In genomic region chr12:54187812-54188600, GRCm38 (mm10) we compare ENCODE assay signal across 9 mouse cellular contexts. TPM values are rescaled to one million over a fixed set of nuclear protein-coding genes. Genes with fewer than 3 reads are reported as not detected.
DNase-seq lines count a peak whose midpoint lies in the region; ATAC-seq lines count a peak whose summit lies in the region.
"Had no signal": no experiment of that assay in that cellular context is flagged by ENCODE, and none has a peak within 500 bp of the region (broad histone marks: within the 10 kb centered on the region; RNA-seq: fewer than 3 reads in every experiment).

No protein-coding gene starts in this region.

- H3K27me3 ChIP-seq in midbrain, embryonic 10.5 days (ENCODE audit: low read depth, poor library complexity, severe bottlenecking), result peaks cover 16% of the 10 kb centered on the region
- no peaks in the 10 kb centered on the region for H3K27me3 ChIP-seq in midbrain, embryonic 15.5 days (replicated peaks)
- no peaks in the 10 kb centered on the region for H3K27me3 ChIP-seq in heart, embryonic 14.5 days (ENCODE audit: control insufficient read depth, insufficient read depth, low read length)

- no peak overlapping the region for H3K4me2 ChIP-seq in midbrain, embryonic 15.5 days
- H3K4me2 ChIP-seq in heart, embryonic 14.5 days (ENCODE audit: low read length), result peak overlapping the region; percentile 12; the same call in 1 of the 2 replicates
- H3K4me2 ChIP-seq: limb, embryonic 13.5 days had no signal

- H3K9ac ChIP-seq in midbrain, embryonic 15.5 days, result no peak overlapping the region
- no peak overlapping the region for H3K9ac ChIP-seq in heart, embryonic 14.5 days (ENCODE audit: low read length)
- H3K9ac ChIP-seq: limb, embryonic 13.5 days had no signal

- no peaks in the 10 kb centered on the region for H3K9me3 ChIP-seq in midbrain, embryonic 10.5 days (replicated peaks)
- no peaks in the 10 kb centered on the region for H3K9me3 ChIP-seq in midbrain, embryonic 15.5 days
- H3K9me3 ChIP-seq in heart, embryonic 14.5 days (ENCODE audit: control insufficient read depth, low read length), result peaks cover 4% of the 10 kb centered on the region; the same call in 1 of the 2 replicates
- H3K9me3 ChIP-seq: limb, embryonic 13.5 days had no signal

- WGBS in midbrain, embryonic 10.5 days, result 84% methylated on average over 17 of the region's 17 CpGs
- 79% methylated on average over 17 of the region's 17 CpGs for WGBS in midbrain, embryonic 15.5 days
- 50% methylated on average over 17 of the region's 17 CpGs for WGBS in heart, embryonic 14.5 days

- no peaks in the 10 kb centered on the region for H3K36me3 ChIP-seq in midbrain, embryonic 10.5 days
- H3K36me3 ChIP-seq in midbrain, embryonic 15.5 days (replicated peaks), result no peaks in the 10 kb centered on the region
- peaks cover 8% of the 10 kb centered on the region for H3K36me3 ChIP-seq in heart, embryonic 14.5 days (ENCODE audit: control insufficient read depth, insufficient read depth, low read length)
- H3K36me3 ChIP-seq: limb, embryonic 13.5 days had no signal

- ATAC-seq in midbrain, embryonic 15.5 days (replicated peaks), result no peak
- ATAC-seq in heart, embryonic 14.5 days (ENCODE audit: insufficient number of reproducible peaks, insufficient read depth, low FRiP score, low read depth), result no peak

- peaks cover 37% of the 10 kb centered on the region for H3K4me1 ChIP-seq in midbrain, embryonic 10.5 days
- H3K4me1 ChIP-seq in midbrain, embryonic 15.5 days, result peaks cover 22% of the 10 kb centered on the region
- H3K4me1 ChIP-seq in heart, embryonic 14.5 days (ENCODE audit: control insufficient read depth in 2 of 2, insufficient read depth in 2 of 2, low read length in 2 of 2), result peaks cover 15 to 37% of the 10 kb centered on the region in 2 experiments

- no peak for DNase-seq in midbrain, embryonic 10.5 days (ENCODE audit: low spot score)
- DNase-seq in kidney, postnatal 36 days, result peak; percentile 72 to 80
- DNase-seq in thymus, adult 18-20 months, result peak; percentile 31 to 33
- DNase-seq in spleen, postnatal 36 days (ENCODE audit: low spot score in 2 of 2), result no peak
- no peak for DNase-seq in urinary bladder, postnatal 10 days (ENCODE audit: low spot score)
- no peak for DNase-seq in urinary bladder, postnatal 4 days (ENCODE audit: low spot score in 2 of 2)

- H3K27ac ChIP-seq in midbrain, embryonic 10.5 days (replicated peaks), result peak overlapping the region; percentile 10; the same call in 1 of the 2 replicates
- H3K27ac ChIP-seq in midbrain, embryonic 15.5 days, result no peak overlapping the region
- peak overlapping the region; percentile 44 to 78; a peak in 3 of 4 replicates for H3K27ac ChIP-seq in heart, embryonic 14.5 days (replicated peaks in 1 of 2; ENCODE audit: control insufficient read depth in 1 of 2, insufficient read depth in 1 of 2, low read depth in 2 of 2, low read length in 2 of 2)

- H3K4me3 ChIP-seq in midbrain, embryonic 10.5 days, result no peak overlapping the region
- H3K4me3 ChIP-seq in midbrain, embryonic 15.5 days, result no peak overlapping the region
- H3K4me3 ChIP-seq in heart, embryonic 14.5 days (ENCODE audit: control insufficient read depth in 1 of 2, insufficient read depth in 1 of 2, low read depth in 1 of 2, low read length in 2 of 2), result no peak overlapping the region
- H3K4me3 ChIP-seq: limb, embryonic 13.5 days had no signal

RNA-seq across cellular contexts. Expression of gene Egln3, which starts 15.7 kb away (rescaled TPM):
- polyA plus RNA-seq in midbrain, embryonic 10.5 days (2016; fragmentation: Nextera tagmentation; extraction: Ambion mirVana), result 2.7 and 3.5 TPM in 2 replicates
- 4.8 and 5.3 TPM in 2 replicates for polyA plus RNA-seq in midbrain, embryonic 15.5 days (2015; fragmentation: Nextera tagmentation; extraction: Ambion mirVana)
- polyA plus RNA-seq in heart, embryonic 14.5 days (2014; fragmentation: Nextera tagmentation; extraction: Ambion mirVana), result 13.8 and 14.9 TPM in 2 replicates

Comparison
In these comparisons a context has a peak if more than half of its experiments do, and no peak if none do; other contexts are left out.
1. DNase-seq: peak in kidney, postnatal 36 days (2 of 2) and thymus, adult 18-20 months (2 of 2); none in midbrain, embryonic 10.5 days (single experiment), spleen, postnatal 36 days (0 of 2), urinary bladder, postnatal 10 days (single experiment) and urinary bladder, postnatal 4 days (0 of 2).